Mouse (Mus musculus) liver, embryonic 11.5 days (tissue): ENCODE data around the gene Ube2q1. TPM values are rescaled to one million over a fixed set of nuclear protein-coding genes. Genes with fewer than 3 reads are reported as not detected.

Experiments used
- ATAC-seq: fragments of 200-750 bp; cut with Nextera tagmentation; replicated peaks from 2 replicates; pipeline ENCODE4 v1.8.0; 2017; ENCODE audit warnings: moderate number of reproducible peaks, mild to moderate bottlenecking, moderate TSS enrichment, moderate library complexity; ENCODE audit not compliant: low FRiP score
- DNase-seq: peaks from one replicate; pipeline ENCODE4 v3.0.0-alpha.2; 2017; ENCODE audit warnings: low spot score
- H3K27ac ChIP-seq: fragments of 300-500 bp; sonication (generic); 2 replicates; pipeline ENCODE4 v1.5.1; 2014; ENCODE audit warnings: mild to moderate bottlenecking, low read depth, low read length, control low read depth
- H3K27me3 ChIP-seq: fragments of 300-500 bp; sonication (generic); replicated peaks from 2 replicates; pipeline ENCODE4 v1.6.1; 2014; ENCODE audit warnings: low read length, mixed read lengths; ENCODE audit not compliant: control insufficient read depth, insufficient read depth
- H3K36me3 ChIP-seq: fragments of 300-500 bp; sonication (generic); 2 replicates; pipeline ENCODE4 v1.6.1; 2014; ENCODE audit warnings: mild to moderate bottlenecking, low read length, moderate library complexity, mixed read lengths; ENCODE audit not compliant: control insufficient read depth, insufficient read depth
- H3K4me1 ChIP-seq: fragments of 300-500 bp; sonication (generic); replicated peaks from 2 replicates; pipeline ENCODE4 v1.6.1; 2014; ENCODE audit warnings: low read length, mixed read lengths; ENCODE audit not compliant: control insufficient read depth, insufficient read depth
- H3K4me2 ChIP-seq: fragments of 300-500 bp; sonication (generic); 2 replicates; pipeline ENCODE4 v1.6.1; 2014; ENCODE audit warnings: mild to moderate bottlenecking, control low read depth, moderate library complexity
- H3K4me3 ChIP-seq: fragments of 300-500 bp; sonication (generic); 2 replicates; pipeline ENCODE4 v1.5.1; 2014; ENCODE audit warnings: low read depth, low read length, control low read depth
- H3K9ac ChIP-seq: fragments of 300-500 bp; sonication (generic); 2 replicates; pipeline ENCODE4 v1.6.1; 2014; ENCODE audit warnings: low read depth, low read length, control low read depth
- H3K9me3 ChIP-seq: fragments of 300-500 bp; sonication (generic); 2 replicates; pipeline ENCODE4 v1.6.1; 2016; ENCODE audit warnings: low read length, inconsistent platforms, mixed read lengths; ENCODE audit not compliant: control insufficient read depth
- WGBS: fragments of 180-500 bp; shearing (Covaris S2); extraction: QIAGEN DNeasy Blood & Tissue Kit; methylation state at CpG from one replicate; pipeline ENCODE4 v1.1.7; 2014; 5-methylcytosine and 5-hydroxymethylcytosine counted together
- polyA plus RNA-seq: library from polyadenylated mRNA; unstranded; fragments of >200 nt; fragmentation: Nextera tagmentation; extraction: Ambion mirVana; gene quantifications from 2 replicates; pipeline ENCODE4 v1.2.1, GENCODE M21; 2014

The Ube2q1 gene
- polyA plus RNA-seq: 15.0 and 15.7 TPM in 2 replicates

DNA sequence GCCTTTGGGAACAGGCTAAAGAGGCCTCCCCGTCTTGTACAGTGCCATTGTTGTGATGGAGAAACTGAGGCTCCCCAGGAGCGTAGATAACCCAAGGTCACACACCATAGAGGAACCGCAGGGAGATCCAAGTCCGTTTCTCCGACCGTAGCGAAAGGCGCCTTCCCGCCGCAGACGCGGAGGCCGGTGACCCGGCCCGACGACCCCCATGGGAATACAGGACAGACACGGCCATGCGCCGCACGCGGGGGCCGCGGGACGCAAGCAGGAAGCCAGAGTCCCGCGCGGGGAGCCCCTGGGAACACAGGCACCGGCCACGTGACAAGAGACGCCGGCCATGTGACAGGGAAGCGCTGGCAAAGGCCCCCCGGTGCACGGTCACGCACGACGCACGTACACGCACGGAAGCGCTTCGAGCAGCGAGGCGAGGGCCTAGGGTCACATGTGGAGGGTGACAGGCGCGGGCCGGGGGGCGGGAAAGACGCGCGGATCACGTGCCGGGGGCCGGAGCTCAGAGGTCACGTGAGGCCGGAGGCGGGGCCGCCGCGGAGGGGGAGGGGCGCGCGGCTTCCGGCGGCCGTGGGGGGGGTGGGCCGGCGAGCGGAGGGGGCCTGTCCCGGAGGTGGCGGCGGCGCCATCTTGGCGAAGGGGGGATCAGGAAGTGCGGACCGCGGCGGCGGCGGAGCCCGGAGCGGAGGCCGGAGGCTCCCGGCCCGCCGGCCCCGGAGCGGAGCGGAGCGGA is at the start of gene Ube2q1:
Gene Ube2q1, plus strand, starts transcription at position 649 of the 742 bp plus-strand sequence.
- peak within 1 kb of the TSS; percentile 95 for H3K4me2 ChIP-seq
- peak within 1 kb of the TSS; percentile 98 for H3K9ac ChIP-seq
- DNase-seq: peak; percentile 96
- peak within 1 kb of the TSS; percentile 90 for H3K27ac ChIP-seq
- H3K9me3 ChIP-seq: no peaks in the 10 kb centered on the region
- peak within 1 kb of the TSS; percentile 96 for H3K4me3 ChIP-seq
- under 1% methylated on average over 82 of the region's 90 CpGs for WGBS
- peaks cover 15% of the 10 kb centered on the region for H3K36me3 ChIP-seq
- peak; percentile 84 for ATAC-seq
- peaks cover 27% of the 10 kb centered on the region for H3K4me1 ChIP-seq
- H3K27me3 ChIP-seq: no peaks in the 10 kb centered on the region

DNA sequence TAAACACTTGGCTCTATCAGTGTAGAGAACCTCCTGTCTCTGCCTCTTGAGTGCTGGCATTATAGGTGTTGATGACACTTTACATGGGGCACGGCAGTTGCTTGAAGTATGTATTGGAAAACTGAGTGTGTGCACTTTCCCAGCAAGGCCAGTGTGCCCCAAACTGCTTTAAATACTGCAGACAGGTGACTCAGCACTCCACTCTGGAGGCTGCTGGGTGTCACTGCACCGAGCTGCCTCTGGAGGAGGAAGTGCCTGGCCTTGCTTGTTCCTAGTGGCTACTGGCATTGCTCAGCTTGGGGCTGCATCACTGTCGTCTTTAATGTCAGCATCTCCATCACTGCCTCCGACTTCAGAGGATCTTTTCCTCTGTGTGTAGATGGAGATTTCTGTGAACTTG is 46.4 kb upstream of the Ube2q1 start:
- Histone ChIP-seq H3K9ac (no peak overlapping the region), H3K27ac (no peak overlapping the region), H3K9me3 (no peaks in the 10 kb centered on the region), H3K36me3 (no peaks in the 10 kb centered on the region), H3K27me3 (no peaks in the 10 kb centered on the region), H3K4me3 (no peak overlapping the region), H3K4me1 (peaks cover 10% of the 10 kb centered on the region), H3K4me2 (no peak overlapping the region)
- whole genome bisulfite sequencing: 20% methylated on average over 4 of the region's 4 CpGs
- 0 out of 2 replicates have a peak, but pooled peaks have one; percentile 50 for ATAC-seq
- DNase-seq: peak; percentile 43

DNA sequence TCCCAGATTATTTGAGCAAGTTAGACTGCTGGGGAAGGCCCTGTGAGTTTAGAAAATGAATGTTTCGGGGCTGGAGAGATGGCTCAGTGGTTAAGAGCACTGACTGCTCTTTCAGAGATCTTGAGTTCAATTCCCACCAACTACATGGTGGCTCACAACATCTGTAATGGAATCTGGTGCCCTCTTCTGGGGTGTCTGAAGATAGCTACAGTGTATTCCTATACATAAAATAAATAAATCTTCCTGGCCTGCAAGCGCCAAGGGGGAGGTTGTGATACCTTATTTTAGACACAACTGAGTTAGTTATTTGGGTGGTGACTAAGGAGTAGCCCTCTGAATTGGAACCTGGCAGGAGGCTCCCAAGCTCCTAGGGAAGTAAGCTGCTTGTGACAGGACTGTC is 44.6 kb upstream of the Ube2q1 start:
- Histone ChIP-seq H3K27ac (no peak overlapping the region), H3K36me3 (no peaks in the 10 kb centered on the region), H3K27me3 (no peaks in the 10 kb centered on the region), H3K9me3 (no peaks in the 10 kb centered on the region), H3K9ac (no peak overlapping the region), H3K4me1 (peaks cover 10% of the 10 kb centered on the region), H3K4me2 (no peak overlapping the region), H3K4me3 (no peak overlapping the region)
- no peak for ATAC-seq
- WGBS: 79% methylated on average over 2 of the region's 2 CpGs
- no peak for DNase-seq

DNA sequence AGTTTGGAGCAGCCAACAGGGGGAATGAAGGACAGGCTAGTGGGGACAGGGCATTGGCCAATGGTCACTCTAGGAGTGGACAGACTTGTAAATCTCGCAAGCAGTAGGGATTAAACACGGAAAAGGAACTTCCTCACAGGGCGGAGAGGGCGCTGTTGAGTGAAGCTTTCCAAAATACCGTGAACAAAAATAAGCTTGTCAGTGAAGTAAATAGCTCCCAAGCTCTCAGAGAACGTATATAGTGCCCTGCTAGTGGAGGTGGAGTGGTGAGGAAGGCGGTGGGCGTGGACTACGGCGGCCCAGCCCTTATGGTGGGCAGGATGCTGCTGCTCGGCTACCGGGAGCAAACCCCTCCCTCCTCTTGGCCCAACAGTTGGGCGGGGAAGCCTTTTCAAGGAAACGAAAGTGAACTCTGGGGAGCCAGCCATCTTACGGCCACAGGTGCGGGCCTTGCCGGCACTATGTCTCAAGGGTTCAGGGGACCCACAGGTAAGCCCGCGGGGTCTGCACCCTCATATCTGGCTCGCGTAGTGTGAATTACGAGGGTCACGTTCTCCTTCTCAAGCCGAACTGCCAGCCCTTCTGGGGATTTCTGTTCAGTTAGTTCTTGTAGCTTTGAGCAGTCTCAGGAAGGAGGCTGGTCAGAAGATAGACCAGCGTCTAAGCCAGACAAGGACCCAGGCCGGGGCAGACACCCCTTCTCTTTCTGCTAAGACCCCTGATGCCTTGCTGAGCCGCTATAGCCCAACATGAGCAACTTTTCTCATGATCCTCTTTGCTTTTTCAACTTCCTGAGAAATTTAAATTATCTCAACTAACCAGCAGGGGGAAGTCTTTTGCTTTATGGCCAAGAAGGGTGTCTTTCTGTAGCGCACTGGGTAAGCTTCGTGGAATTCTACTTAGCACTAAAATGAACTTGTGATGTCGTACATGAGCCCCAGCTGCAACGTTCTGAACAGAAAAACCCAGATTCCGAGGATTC is 42.8 kb upstream of the Ube2q1 start:
- 2% methylated on average over 32 of the region's 32 CpGs for WGBS
- H3K27me3 ChIP-seq: no peaks in the 10 kb centered on the region
- peak overlapping the region; percentile 78 for H3K4me3 ChIP-seq
- peak overlapping the region; percentile 63 for H3K27ac ChIP-seq
- ATAC-seq (peak; percentile 95), DNase-seq (peak; percentile 83)
- peak overlapping the region; percentile 85 for H3K4me2 ChIP-seq
- peak overlapping the region; percentile 87 for H3K9ac ChIP-seq
- H3K4me1 ChIP-seq: peaks cover 10% of the 10 kb centered on the region
- H3K9me3 ChIP-seq: no peaks in the 10 kb centered on the region
- H3K36me3 ChIP-seq: no peaks in the 10 kb centered on the region

DNA sequence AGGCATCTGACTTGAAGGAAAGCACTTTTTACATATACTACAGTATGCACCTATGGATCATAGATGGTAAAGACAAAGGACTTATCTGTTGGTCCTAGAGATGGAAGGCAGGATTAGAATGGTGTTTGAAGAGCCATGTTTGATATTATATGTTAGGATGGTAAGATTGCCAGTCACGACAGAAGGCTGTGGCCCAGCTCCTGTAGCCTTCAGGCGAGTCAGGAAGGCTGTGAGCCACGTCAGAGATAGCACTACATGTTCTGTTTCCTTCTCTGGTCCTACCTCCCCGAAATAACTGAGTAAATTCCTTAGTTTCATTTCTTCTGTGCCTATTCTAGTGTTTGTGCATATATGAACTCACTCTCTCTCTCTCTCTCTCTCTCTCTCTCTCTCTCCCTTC is 41.3 kb upstream of the Ube2q1 start:
- WGBS: 60% methylated on average over 4 of the region's 4 CpGs

DNA sequence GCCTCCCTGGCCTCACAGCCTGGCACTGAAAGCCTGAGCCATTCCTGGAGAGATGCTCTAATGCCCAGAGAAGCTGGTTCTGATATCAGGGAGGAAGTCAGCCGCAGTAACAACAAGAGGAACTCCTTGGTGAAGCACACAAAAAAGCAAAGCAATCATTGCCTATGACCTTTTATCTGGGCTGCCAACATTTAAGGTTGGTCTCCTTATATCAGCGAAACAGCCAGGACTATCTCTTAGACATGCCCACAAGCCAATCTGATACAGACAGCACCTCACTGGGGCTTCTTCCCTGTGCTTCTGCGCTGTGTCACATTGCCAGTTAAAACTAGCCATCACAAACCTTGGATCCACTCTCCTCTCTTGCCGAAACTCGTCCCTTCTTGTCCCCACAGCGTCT is 34.9 kb upstream of the Ube2q1 start:
- DNase-seq (no peak), ATAC-seq (no peak)
- no peak overlapping the region for H3K27ac ChIP-seq
- no peak overlapping the region for H3K4me3 ChIP-seq
- H3K36me3 ChIP-seq: peaks cover 11% of the 10 kb centered on the region; the same call in 1 of the 2 replicates
- H3K4me1 ChIP-seq: no peaks in the 10 kb centered on the region
- H3K4me2 ChIP-seq: no peak overlapping the region
- H3K9ac ChIP-seq: no peak overlapping the region
- no peaks in the 10 kb centered on the region for H3K9me3 ChIP-seq
- 88% methylated on average over 6 of the region's 6 CpGs for WGBS
- no peaks in the 10 kb centered on the region for H3K27me3 ChIP-seq

More for the DNA sequence above, 41.3 kb upstream of the Ube2q1 start:
- no peak for DNase-seq
- Histone ChIP-seq H3K9ac (no peak overlapping the region), H3K4me2 (peak overlapping the region; percentile 13; the same call in 1 of the 2 replicates), H3K27me3 (no peaks in the 10 kb centered on the region), H3K36me3 (peaks cover 2% of the 10 kb centered on the region; the same call in 1 of the 2 replicates), H3K27ac (no peak overlapping the region), H3K9me3 (no peaks in the 10 kb centered on the region), H3K4me3 (no peak overlapping the region), H3K4me1 (peaks cover 10% of the 10 kb centered on the region)
- ATAC-seq: no peak

DNA sequence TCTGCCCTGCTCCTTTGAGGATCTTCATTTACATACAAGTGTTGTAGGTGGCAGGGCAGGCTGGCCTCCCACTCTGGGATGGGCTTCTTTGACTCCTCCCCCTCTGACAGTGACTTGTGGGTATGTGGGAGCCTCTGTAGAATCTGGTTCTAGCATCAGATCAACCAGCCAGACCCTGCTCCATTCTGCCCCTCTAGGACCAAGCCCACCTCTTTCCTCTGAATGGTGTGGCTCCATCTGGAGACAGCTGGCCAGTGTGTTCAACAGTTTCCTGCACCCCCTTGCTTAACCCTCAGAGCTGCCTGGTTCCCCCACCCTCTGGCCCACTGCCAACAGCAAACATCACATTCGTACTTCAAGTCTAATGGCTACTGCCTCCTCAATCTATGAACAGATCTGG is 21.1 kb upstream of the Ube2q1 start:
- Histone ChIP-seq H3K9me3 (no peaks in the 10 kb centered on the region), H3K9ac (no peak overlapping the region), H3K27me3 (peaks cover 2% of the 10 kb centered on the region; the same call in 1 of the 2 replicates), H3K27ac (no peak overlapping the region), H3K4me3 (no peak overlapping the region), H3K4me2 (no peak overlapping the region), H3K36me3 (peaks cover 13% of the 10 kb centered on the region), H3K4me1 (no peaks in the 10 kb centered on the region)
- 63% methylated on average over 1 of the region's 1 CpGs for WGBS
- DNase-seq (no peak), ATAC-seq (no peak)

DNA sequence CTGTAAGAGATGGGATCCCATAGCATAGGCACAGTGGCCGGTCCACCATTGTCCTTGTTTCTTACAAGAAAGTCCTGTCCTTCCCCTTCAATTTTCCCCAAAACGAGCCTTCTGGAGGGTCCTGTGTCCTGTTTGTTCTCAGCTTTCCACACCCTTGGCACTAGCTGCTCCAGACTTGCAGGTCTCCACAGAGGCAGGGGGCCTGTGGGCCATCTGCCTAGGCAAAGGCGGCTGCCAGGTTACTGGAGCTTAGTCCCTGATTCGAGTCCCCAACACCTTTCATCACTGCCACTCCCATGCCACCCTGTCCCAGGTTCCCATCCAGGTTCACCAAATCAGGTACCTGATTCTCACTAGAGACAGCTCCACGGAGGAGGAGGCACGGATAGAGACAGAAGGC is 18.1 kb upstream of the Ube2q1 start:
- Histone ChIP-seq H3K27me3 (peaks cover 2% of the 10 kb centered on the region; the same call in 1 of the 2 replicates), H3K9ac (no peak overlapping the region), H3K4me2 (no peak overlapping the region), H3K9me3 (no peaks in the 10 kb centered on the region), H3K36me3 (peaks cover 5% of the 10 kb centered on the region; the same call in 1 of the 2 replicates), H3K4me1 (no peaks in the 10 kb centered on the region), H3K4me3 (no peak overlapping the region), H3K27ac (no peak overlapping the region)
- DNase-seq (no peak), ATAC-seq (no peak)
- 62% methylated on average over 6 of the region's 6 CpGs for WGBS
